Mouse (Mus musculus): ENCODE measurements around the gene Rap1gap2. TPM values are rescaled to one million over a fixed set of nuclear protein-coding genes. Genes with fewer than 3 reads are reported as not detected.
A peak's percentile ranks its signal among the peaks of the same experiment; 100 is the strongest.

The Rap1gap2 gene
- total RNA-seq, 2 experiments from 2014 or later, result 135 to 139 TPM

GRCm38 (mm10) chr11:74443924-74444256 lies 166.8 kb downstream of the Rap1gap2 start:
- intact Hi-C loops (cut with DNase I), result no loop called here
- no peak for DNase-seq (ENCODE audit: extremely low spot score in 1 of 2, low spot score in 2 of 2)

GRCm38 (mm10) chr11:74443147-74443923 lies 167.4 kb downstream of the Rap1gap2 start:
- DNase-seq (ENCODE audit: extremely low spot score in 1 of 2, low spot score in 2 of 2), result no peak
- intact Hi-C loops (cut with DNase I), result no loop called here

GRCm38 (mm10) chr11:74442396-74442795 lies 168.3 kb downstream of the Rap1gap2 start:
- intact Hi-C loops (cut with DNase I), result no loop called here
- DNase-seq (ENCODE audit: extremely low spot score in 1 of 2, low spot score in 2 of 2), result no peak

GRCm38 (mm10) chr11:74440112-74440511 lies 170.6 kb downstream of the Rap1gap2 start:
- DNase-seq (ENCODE audit: extremely low spot score in 1 of 2, low spot score in 2 of 2), result no peak
- intact Hi-C loops (cut with DNase I), result no loop called here

- no peak for DNase-seq (ENCODE audit: extremely low spot score in 1 of 2, low spot score in 2 of 2)
- intact Hi-C loops (cut with DNase I), result no loop called here
Observed at GRCm38 (mm10) chr11:74439202-74439601, 171.5 kb downstream of the Rap1gap2 start.

GRCm38 (mm10) chr11:74438249-74438648 lies 172.5 kb downstream of the Rap1gap2 start:
- DNase-seq (ENCODE audit: extremely low spot score in 1 of 2, low spot score in 2 of 2), result no peak
- intact Hi-C loops (cut with DNase I), result no loop called here

GRCm38 (mm10) chr11:74435366-74435765 lies 175.3 kb downstream of the Rap1gap2 start:
- intact Hi-C loops (cut with DNase I), result no loop called here

GRCm38 (mm10) chr11:74433000-74433399 lies 177.7 kb downstream of the Rap1gap2 start:
- DNase-seq (ENCODE audit: extremely low spot score in 1 of 2, low spot score in 2 of 2), result no peak
- intact Hi-C loops (cut with DNase I), result no loop called here

More at GRCm38 (mm10) chr11:74435366-74435765, 175.3 kb downstream of the Rap1gap2 start:
- no peak for DNase-seq (ENCODE audit: extremely low spot score in 1 of 2, low spot score in 2 of 2)

GRCm38 (mm10) chr11:74429798-74430529 lies 180.8 kb downstream of the Rap1gap2 start:
- no peak for DNase-seq (ENCODE audit: extremely low spot score in 1 of 2, low spot score in 2 of 2)
- intact Hi-C loops (cut with DNase I), result no loop called here

GRCm38 (mm10) chr11:74426306-74426705 lies 184.4 kb downstream of the Rap1gap2 start:
- intact Hi-C loops (cut with DNase I), result no loop called here
- no peak for DNase-seq (ENCODE audit: extremely low spot score in 1 of 2, low spot score in 2 of 2)

- intact Hi-C loops (cut with DNase I), result no loop called here
- no peak for DNase-seq (ENCODE audit: extremely low spot score in 1 of 2, low spot score in 2 of 2)
Observed at GRCm38 (mm10) chr11:74422019-74422418, 188.7 kb downstream of the Rap1gap2 start.

- DNase-seq (ENCODE audit: extremely low spot score in 1 of 2, low spot score in 2 of 2), result no peak
- intact Hi-C loops (cut with DNase I), result no loop called here
Observed at GRCm38 (mm10) chr11:74421151-74421550, 189.6 kb downstream of the Rap1gap2 start.

- intact Hi-C loops (cut with DNase I), result no loop called here
- no peak for DNase-seq (ENCODE audit: extremely low spot score in 1 of 2, low spot score in 2 of 2)
Observed at GRCm38 (mm10) chr11:74419601-74420000, 191.1 kb downstream of the Rap1gap2 start.

GRCm38 (mm10) chr11:74415736-74416135 lies 195.0 kb downstream of the Rap1gap2 start:
- DNase-seq (ENCODE audit: extremely low spot score in 1 of 2, low spot score in 2 of 2), result no peak
- intact Hi-C loops (cut with DNase I), result no loop called here

- no peak for DNase-seq (ENCODE audit: extremely low spot score in 1 of 2, low spot score in 2 of 2)
- intact Hi-C loops (cut with DNase I), result no loop called here
Observed at GRCm38 (mm10) chr11:74414112-74414511, 196.6 kb downstream of the Rap1gap2 start.

GRCm38 (mm10) chr11:74413449-74413972 lies 197.2 kb downstream of the Rap1gap2 start:
- no peak for DNase-seq (ENCODE audit: extremely low spot score in 1 of 2, low spot score in 2 of 2)
- intact Hi-C loops (cut with DNase I), result no loop called here

- no peak for DNase-seq (ENCODE audit: extremely low spot score in 1 of 2, low spot score in 2 of 2)
- intact Hi-C loops (cut with DNase I), result no loop called here
Observed at GRCm38 (mm10) chr11:74412462-74412861, 198.3 kb downstream of the Rap1gap2 start.

GRCm38 (mm10) chr11:74411943-74412342 lies 198.8 kb downstream of the Rap1gap2 start:
- intact Hi-C loops (cut with DNase I), result no loop called here
- no peak for DNase-seq (ENCODE audit: extremely low spot score in 1 of 2, low spot score in 2 of 2)

GRCm38 (mm10) chr11:74409757-74410174 lies 200.9 kb downstream of the Rap1gap2 start:
- intact Hi-C loops (cut with DNase I), result no loop called here
- DNase-seq (ENCODE audit: extremely low spot score in 1 of 2, low spot score in 2 of 2), result peak; percentile 46 to 68

GRCm38 (mm10) chr11:74409447-74409754 lies 201.3 kb downstream of the Rap1gap2 start:
- intact Hi-C loops (cut with DNase I), result no loop called here
- no peak for DNase-seq (ENCODE audit: extremely low spot score in 1 of 2, low spot score in 2 of 2)
